Mouse (Mus musculus): ENCODE results near the gene Hormad1. TPM values are rescaled to one million over a fixed set of nuclear protein-coding genes. Genes with fewer than 3 reads are reported as not detected.
A peak's percentile ranks its signal among the peaks of the same experiment; 100 is the strongest.
"Not testable (repeated sequence)": the region's sequence is repeated elsewhere in the genome, so short reads cannot be mapped to it uniquely, and the experiment has no call there.

Gene Hormad1
- total and polyA plus RNA-seq, 3 experiments = 0.11 TPM; not detected in 2

DNA sequence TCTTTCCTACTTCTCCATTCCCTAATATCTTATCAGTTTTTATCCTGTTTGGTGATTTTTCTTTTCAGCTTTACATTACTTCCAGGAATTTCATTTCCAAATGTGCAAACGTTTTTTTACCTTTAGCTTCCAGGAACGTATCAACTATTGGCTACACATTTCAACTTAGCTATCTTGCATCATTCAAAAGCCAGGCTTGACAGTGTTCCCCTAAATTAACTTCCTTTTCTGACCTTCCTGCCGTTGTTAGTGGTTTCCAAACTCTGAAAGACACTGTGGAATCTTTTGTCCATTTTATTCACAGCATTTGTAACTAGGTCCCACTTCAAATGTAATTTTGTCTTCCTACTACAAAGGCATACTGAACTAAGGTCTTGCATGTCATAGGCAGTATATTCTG, 49.7 kb downstream of the Hormad1 start:
- ATAC-seq (ENCODE audit: extremely low read depth, insufficient number of reproducible peaks, low FRiP score, poor library complexity, severe bottlenecking) = no peak
- peaks cover 70% of the 10 kb centered on the region for H3K36me3 ChIP-seq (replicated peaks)
- H3K4me1 ChIP-seq (ENCODE audit: insufficient read depth, low read depth, low read length) = peaks cover 6% of the 10 kb centered on the region; the same call in 1 of the 2 replicates
- no peak overlapping the region for H3K4me3 ChIP-seq (ENCODE audit: low read depth, low read length)
- no peaks in the 10 kb centered on the region for H3K9me3 ChIP-seq (replicated peaks)
- no peak for DNase-seq (ENCODE audit: low spot score)
- H3K27me3 ChIP-seq (ENCODE audit: insufficient read depth, low read length) = no peaks in the 10 kb centered on the region
- no peak for TF ChIP-seq TAL1 (conservative IDR thresholded peaks at IDR 0.05; ENCODE audit: low read depth, low read length)
- no peak for TF ChIP-seq POLR2AphosphoS5 (IDR thresholded peaks at IDR 0.05; ENCODE audit: insufficient replicate concordance, low read depth, low read length)
- TF ChIP-seq CTCF (IDR thresholded peaks at IDR 0.05; ENCODE audit: low read depth, low read length) = no peak
- TF ChIP-seq GATA2 (IDR thresholded peaks at IDR 0.05; ENCODE audit: borderline replicate concordance, low read depth, low read length) = no peak
- no peak for TF ChIP-seq GATA1 (IDR thresholded peaks at IDR 0.05; ENCODE audit: borderline replicate concordance, low read length)

DNA sequence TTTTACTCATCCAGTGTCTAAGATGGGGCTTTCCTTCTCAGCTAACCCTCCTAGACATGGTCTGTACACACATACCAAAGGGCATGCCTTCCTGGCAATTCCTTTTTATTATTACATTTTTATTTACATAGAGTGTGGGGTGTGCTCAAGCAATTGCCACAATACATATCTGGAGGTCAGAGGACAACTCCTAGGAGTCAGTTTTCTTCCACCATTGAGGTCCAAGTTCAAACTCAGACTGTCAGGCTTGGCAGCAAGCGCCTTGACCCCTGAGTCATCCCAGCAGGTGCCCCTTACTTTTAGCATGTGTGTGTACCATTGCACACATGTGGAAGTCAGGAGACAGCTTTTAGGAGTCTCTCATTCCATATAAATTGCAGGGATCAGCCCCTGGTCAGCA, 54.5 kb downstream of the Hormad1 start:
- no peak for DNase-seq (ENCODE audit: low spot score)
- Histone ChIP-seq H3K4me1 (ENCODE audit: insufficient read depth, low read depth, low read length) (peaks cover 3% of the 10 kb centered on the region; the same call in 1 of the 2 replicates), H3K36me3 (replicated peaks) (peaks cover 73% of the 10 kb centered on the region), H3K27me3 (ENCODE audit: insufficient read depth, low read length) (no peaks in the 10 kb centered on the region), H3K4me3 (ENCODE audit: low read depth, low read length) (no peak overlapping the region), H3K9me3 (replicated peaks) (no peaks in the 10 kb centered on the region)
- no peak for ATAC-seq (ENCODE audit: extremely low read depth, insufficient number of reproducible peaks, low FRiP score, poor library complexity, severe bottlenecking)
- no peak for TF ChIP-seq CTCF (IDR thresholded peaks at IDR 0.05; ENCODE audit: low read depth, low read length)
- no peak for TF ChIP-seq TAL1 (conservative IDR thresholded peaks at IDR 0.05; ENCODE audit: low read depth, low read length)
- no peak for TF ChIP-seq GATA2 (IDR thresholded peaks at IDR 0.05; ENCODE audit: borderline replicate concordance, low read depth, low read length)
- TF ChIP-seq POLR2AphosphoS5 (IDR thresholded peaks at IDR 0.05; ENCODE audit: insufficient replicate concordance, low read depth, low read length) = no peak
- TF ChIP-seq GATA1 (IDR thresholded peaks at IDR 0.05; ENCODE audit: borderline replicate concordance, low read length) = no peak

GRCm38 (mm10) chr3:95618511-95618910, 59.0 kb downstream of the Hormad1 start:
- Histone ChIP-seq H3K4me3 (ENCODE audit: low read depth, low read length) (no peak overlapping the region), H3K27me3 (ENCODE audit: insufficient read depth, low read length) (no peaks in the 10 kb centered on the region), H3K4me1 (ENCODE audit: insufficient read depth, low read depth, low read length) (peaks cover 3% of the 10 kb centered on the region), H3K9me3 (replicated peaks) (no peaks in the 10 kb centered on the region), H3K36me3 (replicated peaks) (peaks cover 66% of the 10 kb centered on the region)
- ATAC-seq (ENCODE audit: extremely low read depth, insufficient number of reproducible peaks, low FRiP score, poor library complexity, severe bottlenecking) = no peak
- no peak for DNase-seq (ENCODE audit: low spot score)
- no peak for TF ChIP-seq TAL1 (conservative IDR thresholded peaks at IDR 0.05; ENCODE audit: low read depth, low read length)
- TF ChIP-seq GATA2 (IDR thresholded peaks at IDR 0.05; ENCODE audit: borderline replicate concordance, low read depth, low read length) = no peak
- no peak for TF ChIP-seq CTCF (IDR thresholded peaks at IDR 0.05; ENCODE audit: low read depth, low read length)
- no peak for TF ChIP-seq GATA1 (IDR thresholded peaks at IDR 0.05; ENCODE audit: borderline replicate concordance, low read length)
- no peak for TF ChIP-seq POLR2AphosphoS5 (IDR thresholded peaks at IDR 0.05; ENCODE audit: insufficient replicate concordance, low read depth, low read length)

DNA sequence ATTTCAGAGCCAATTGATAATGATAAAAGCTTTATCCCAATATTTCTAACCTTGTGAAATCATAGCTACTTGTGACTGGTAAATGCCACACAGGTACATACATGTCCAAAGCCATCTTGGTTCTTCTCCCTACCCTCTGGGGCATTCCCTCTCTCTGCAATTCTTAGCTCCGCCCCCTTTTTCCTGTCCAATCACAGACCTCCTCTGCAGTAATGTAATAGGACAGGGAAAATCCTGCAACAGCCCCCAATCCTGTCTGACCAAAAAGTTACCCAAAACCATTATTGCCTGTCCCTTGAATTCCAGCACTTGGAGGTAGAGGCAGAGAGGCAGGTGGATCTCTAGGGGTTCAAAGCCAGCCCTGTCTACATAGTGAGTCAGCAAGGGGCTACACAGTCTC, 61.8 kb downstream of the Hormad1 start:
- Histone ChIP-seq H3K4me1 (ENCODE audit: insufficient read depth, low read depth, low read length) (peaks cover 21% of the 10 kb centered on the region), H3K4me3 (ENCODE audit: low read depth, low read length) (no peak overlapping the region), H3K27me3 (ENCODE audit: insufficient read depth, low read length) (no peaks in the 10 kb centered on the region), H3K9me3 (replicated peaks) (no peaks in the 10 kb centered on the region), H3K36me3 (replicated peaks) (peaks cover 47% of the 10 kb centered on the region)
- DNase-seq (ENCODE audit: low spot score) (no peak), ATAC-seq (ENCODE audit: extremely low read depth, insufficient number of reproducible peaks, low FRiP score, poor library complexity, severe bottlenecking) (no peak)
- no peak for TF ChIP-seq TAL1 (conservative IDR thresholded peaks at IDR 0.05; ENCODE audit: low read depth, low read length)
- no peak for TF ChIP-seq CTCF (IDR thresholded peaks at IDR 0.05; ENCODE audit: low read depth, low read length)
- no peak for TF ChIP-seq POLR2AphosphoS5 (IDR thresholded peaks at IDR 0.05; ENCODE audit: insufficient replicate concordance, low read depth, low read length)
- TF ChIP-seq GATA1 (IDR thresholded peaks at IDR 0.05; ENCODE audit: borderline replicate concordance, low read length) = no peak
- TF ChIP-seq GATA2 (IDR thresholded peaks at IDR 0.05; ENCODE audit: borderline replicate concordance, low read depth, low read length) = no peak

- not testable (repeated sequence) for H3K27me3 ChIP-seq (ENCODE audit: insufficient read depth, low read length); DNase-seq (ENCODE audit: low spot score); H3K4me3 ChIP-seq (ENCODE audit: low read depth, low read length); H3K9me3 ChIP-seq (replicated peaks); ATAC-seq (ENCODE audit: extremely low read depth, insufficient number of reproducible peaks, low FRiP score, poor library complexity, severe bottlenecking)
- Histone ChIP-seq H3K4me1 (ENCODE audit: insufficient read depth, low read depth, low read length) (peaks cover 26% of the 10 kb centered on the region), H3K36me3 (replicated peaks) (peaks cover 48% of the 10 kb centered on the region)
Measured at GRCm38 (mm10) chr3:95622421-95622820, 62.9 kb downstream of the Hormad1 start.

GRCm38 (mm10) chr3:95623551-95623950, 64.1 kb downstream of the Hormad1 start:
- ATAC-seq (ENCODE audit: extremely low read depth, insufficient number of reproducible peaks, low FRiP score, poor library complexity, severe bottlenecking) (no peak), DNase-seq (ENCODE audit: low spot score) (no peak)
- no peaks in the 10 kb centered on the region for H3K27me3 ChIP-seq (ENCODE audit: insufficient read depth, low read length)
- no peak overlapping the region for H3K4me3 ChIP-seq (ENCODE audit: low read depth, low read length)
- peaks cover 37% of the 10 kb centered on the region for H3K4me1 ChIP-seq (ENCODE audit: insufficient read depth, low read depth, low read length)
- no peaks in the 10 kb centered on the region for H3K9me3 ChIP-seq (replicated peaks)
- no peak for TF ChIP-seq GATA2 (IDR thresholded peaks at IDR 0.05; ENCODE audit: borderline replicate concordance, low read depth, low read length)
- no peak for TF ChIP-seq CTCF (IDR thresholded peaks at IDR 0.05; ENCODE audit: low read depth, low read length)
- no peak for TF ChIP-seq TAL1 (conservative IDR thresholded peaks at IDR 0.05; ENCODE audit: low read depth, low read length)
- TF ChIP-seq POLR2AphosphoS5 (IDR thresholded peaks at IDR 0.05; ENCODE audit: insufficient replicate concordance, low read depth, low read length) = no peak
- H3K36me3 ChIP-seq (replicated peaks) = peaks cover 48% of the 10 kb centered on the region

DNA sequence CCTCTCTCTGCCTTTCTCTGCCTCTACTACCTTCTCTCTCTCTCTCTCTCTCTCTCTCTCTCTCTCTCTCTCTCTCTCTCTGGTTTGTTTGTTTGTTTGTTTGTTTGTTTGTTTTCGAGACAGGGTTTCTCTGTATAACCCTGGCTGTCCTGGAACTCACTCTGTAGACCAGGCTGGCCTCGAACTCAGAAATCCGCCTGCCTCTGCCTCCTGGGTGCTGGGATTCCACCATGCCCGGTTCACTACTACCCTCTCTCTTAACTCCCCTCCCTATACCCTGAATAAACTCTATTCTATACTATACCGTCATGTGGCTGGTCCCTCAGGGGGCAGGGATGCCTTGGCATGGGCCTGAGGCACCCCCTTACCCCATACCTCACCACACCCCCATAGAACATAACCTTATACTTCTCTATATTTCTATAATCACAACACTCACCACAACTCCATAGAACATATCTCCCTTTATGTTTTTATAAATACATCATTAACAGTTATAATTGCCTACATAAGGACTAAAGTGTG, 64.6 kb downstream of the Hormad1 start:
- ATAC-seq (ENCODE audit: extremely low read depth, insufficient number of reproducible peaks, low FRiP score, poor library complexity, severe bottlenecking); DNase-seq (ENCODE audit: low spot score); H3K9me3 ChIP-seq (replicated peaks); H3K27me3 ChIP-seq (ENCODE audit: insufficient read depth, low read length): not testable (repeated sequence)
- H3K4me1 ChIP-seq (ENCODE audit: insufficient read depth, low read depth, low read length) = peaks cover 41% of the 10 kb centered on the region
- peaks cover 50% of the 10 kb centered on the region for H3K36me3 ChIP-seq (replicated peaks)
- H3K4me3 ChIP-seq (ENCODE audit: low read depth, low read length) = peak overlapping the region; percentile 74; the same call in 1 of the 2 replicates
